Comparison of ENCODE assay signal across 25 mouse cellular contexts in genomic region chr16:92099598-92099997, GRCm38 (mm10). TPM values are rescaled to one million over a fixed set of nuclear protein-coding genes. Genes with fewer than 3 reads are reported as not detected.
DNase-seq lines count a peak whose midpoint lies in the region; ATAC-seq and TF ChIP-seq lines count a peak whose summit lies in the region.
"Had no signal": no experiment of that assay in that cellular context is flagged by ENCODE, and none has a peak within 500 bp of the region (broad histone marks: within the 10 kb centered on the region; RNA-seq: fewer than 3 reads in every experiment).

No protein-coding gene starts in this region.

- no peak for DNase-seq in forebrain, postnatal 0 days
- DNase-seq in forebrain, embryonic 14.5 days (ENCODE audit: low spot score) = no peak
- DNase-seq in kidney, adult 18-20 months = peak; percentile 3
- no peak for DNase-seq in neural tube, embryonic 10.5 days (ENCODE audit: extremely low spot score, low spot score)
- DNase-seq in lung, postnatal 25 days (ENCODE audit: low spot score) = no peak
- DNase-seq: adrenal gland, postnatal 25 days; cerebellum, adult 8-10 months; gastrocnemius, postnatal 25 days; heart, adult 2 months; kidney, postnatal 4 days; liver, postnatal 0 days had no signal

- no peak for ATAC-seq in forebrain, postnatal 0 days
- no peak for ATAC-seq in forebrain, embryonic 14.5 days
- ATAC-seq in kidney, embryonic 16.5 days (ENCODE audit: low FRiP score, low TSS enrichment) = no peak
- no peak for ATAC-seq in neural tube, embryonic 13.5 days (ENCODE audit: low read depth)
- ATAC-seq: intestine, postnatal 0 days; liver, postnatal 0 days; lung, postnatal 0 days had no signal

- TF ChIP-seq CTCF in forebrain, postnatal 0 days (IDR thresholded peaks at IDR 0.05; ENCODE audit: low read depth) = no peak

- peaks cover 5% of the 10 kb centered on the region; the same call in 1 of the 2 replicates for H3K36me3 ChIP-seq in forebrain, postnatal 0 days (ENCODE audit: insufficient read depth)
- H3K36me3 ChIP-seq in forebrain, embryonic 14.5 days (ENCODE audit: control insufficient read depth, insufficient read depth, low read length) = peaks cover 4% of the 10 kb centered on the region; the same call in 1 of the 2 replicates
- H3K36me3 ChIP-seq in kidney, embryonic 16.5 days (ENCODE audit: insufficient read depth, low read length) = peaks cover 9% of the 10 kb centered on the region
- H3K36me3 ChIP-seq in neural tube, embryonic 13.5 days = peaks cover 10% of the 10 kb centered on the region

- H3K4me1 ChIP-seq in forebrain, postnatal 0 days (ENCODE audit: insufficient read depth) = peaks cover 11% of the 10 kb centered on the region; the same call in 1 of the 2 replicates
- no peaks in the 10 kb centered on the region; the same call in 1 of the 2 replicates for H3K4me1 ChIP-seq in forebrain, embryonic 14.5 days (ENCODE audit: control insufficient read depth, insufficient read depth, low read length)
- peaks cover 14% of the 10 kb centered on the region for H3K4me1 ChIP-seq in kidney, embryonic 16.5 days (ENCODE audit: insufficient read depth, low read length)
- peaks cover 45% of the 10 kb centered on the region for H3K4me1 ChIP-seq in neural tube, embryonic 13.5 days (replicated peaks)

- H3K4me2 ChIP-seq in forebrain, postnatal 0 days (ENCODE audit: low read depth) = no peak overlapping the region
- no peak overlapping the region for H3K4me2 ChIP-seq in forebrain, embryonic 14.5 days (ENCODE audit: low read length)
- H3K4me2 ChIP-seq in kidney, embryonic 16.5 days (replicated peaks; ENCODE audit: low read depth, low read length) = no peak overlapping the region
- no peak overlapping the region for H3K4me2 ChIP-seq in neural tube, embryonic 13.5 days
- H3K4me2 ChIP-seq: embryonic facial prominence, embryonic 15.5 days; kidney, embryonic 15.5 days; liver, embryonic 11.5 days; midbrain, embryonic 12.5 days had no signal

- no peak overlapping the region for H3K9ac ChIP-seq in forebrain, postnatal 0 days
- no peak overlapping the region for H3K9ac ChIP-seq in forebrain, embryonic 14.5 days (ENCODE audit: low read length)
- no peak overlapping the region for H3K9ac ChIP-seq in kidney, embryonic 16.5 days (replicated peaks; ENCODE audit: low read length)
- no peak overlapping the region for H3K9ac ChIP-seq in neural tube, embryonic 13.5 days
- H3K9ac ChIP-seq: embryonic facial prominence, embryonic 15.5 days; kidney, embryonic 15.5 days; liver, postnatal 0 days; midbrain, embryonic 12.5 days had no signal

- no peak overlapping the region for H3K4me3 ChIP-seq in forebrain, postnatal 0 days (ENCODE audit: low read depth, low read length)
- H3K4me3 ChIP-seq in forebrain, embryonic 14.5 days (ENCODE audit: low read depth, low read length) = no peak overlapping the region
- H3K4me3 ChIP-seq in kidney, embryonic 16.5 days (ENCODE audit: low read length) = no peak overlapping the region
- no peak overlapping the region for H3K4me3 ChIP-seq in neural tube, embryonic 13.5 days
- H3K4me3 ChIP-seq: embryonic facial prominence, embryonic 15.5 days; heart, adult 2 months; kidney, embryonic 15.5 days; midbrain, embryonic 12.5 days had no signal

- 82% methylated on average over 16 of the region's 16 CpGs for WGBS in forebrain, postnatal 0 days
- 86% methylated on average over 16 of the region's 16 CpGs for WGBS in forebrain, embryonic 14.5 days
- WGBS in kidney, embryonic 16.5 days = 80% methylated on average over 16 of the region's 16 CpGs
- WGBS in neural tube, embryonic 13.5 days = 89% methylated on average over 16 of the region's 16 CpGs

- H3K27me3 ChIP-seq in forebrain, postnatal 0 days (ENCODE audit: insufficient read depth, low read length) = no peaks in the 10 kb centered on the region
- H3K27me3 ChIP-seq in forebrain, embryonic 14.5 days (replicated peaks; ENCODE audit: control insufficient read depth, insufficient read depth, low read length) = no peaks in the 10 kb centered on the region
- H3K27me3 ChIP-seq in kidney, embryonic 16.5 days (ENCODE audit: insufficient read depth, low read length) = no peaks in the 10 kb centered on the region
- H3K27me3 ChIP-seq in neural tube, embryonic 13.5 days = no peaks in the 10 kb centered on the region
- H3K27me3 ChIP-seq: embryonic facial prominence, embryonic 15.5 days; kidney, embryonic 15.5 days; midbrain, embryonic 12.5 days had no signal

- peak overlapping the region; percentile 66; the same call in 1 of the 2 replicates for H3K27ac ChIP-seq in forebrain, postnatal 0 days (ENCODE audit: low read depth, low read length)
- H3K27ac ChIP-seq in forebrain, embryonic 14.5 days (ENCODE audit: low read depth, low read length) = no peak overlapping the region
- H3K27ac ChIP-seq in kidney, embryonic 16.5 days (ENCODE audit: low read length) = no peak overlapping the region
- H3K27ac ChIP-seq in neural tube, embryonic 13.5 days (replicated peaks) = 0 out of 2 replicates have a peak overlapping the region, but pooled peaks have one; percentile 18
- H3K27ac ChIP-seq: embryonic facial prominence, embryonic 15.5 days; heart, adult 2 months; kidney, embryonic 15.5 days; stomach, postnatal 0 days had no signal

- H3K9me3 ChIP-seq in forebrain, postnatal 0 days (ENCODE audit: low read length) = no peaks in the 10 kb centered on the region
- no peaks in the 10 kb centered on the region for H3K9me3 ChIP-seq in forebrain, embryonic 14.5 days (replicated peaks; ENCODE audit: control insufficient read depth, low read length)
- no peaks in the 10 kb centered on the region for H3K9me3 ChIP-seq in kidney, embryonic 16.5 days (ENCODE audit: low read length)
- H3K9me3 ChIP-seq in neural tube, embryonic 13.5 days = no peaks in the 10 kb centered on the region
- H3K9me3 ChIP-seq: embryonic facial prominence, embryonic 15.5 days; kidney, embryonic 15.5 days; midbrain, embryonic 12.5 days had no signal

RNA-seq across cellular contexts. Expression of gene Slc5a3, which starts 41.5 kb away (rescaled TPM):
- 17.3 and 25.4 TPM in 2 replicates for total RNA-seq in forebrain, postnatal 0 days (2014; rRNA removed)
- polyA plus RNA-seq in forebrain, postnatal 0 days (2015; fragmentation: Nextera tagmentation; extraction: Ambion mirVana) = 3.8 and 8.1 TPM in 2 replicates
- 10.8 and 15.3 TPM in 2 replicates for polyA plus RNA-seq in forebrain, embryonic 14.5 days (2014; fragmentation: Nextera tagmentation; extraction: Ambion mirVana)
- 11.2 and 13.1 TPM in 2 replicates for polyA plus RNA-seq in kidney, embryonic 16.5 days (2015; fragmentation: Nextera tagmentation; extraction: Ambion mirVana)
- polyA plus RNA-seq in neural tube, embryonic 13.5 days (2015; fragmentation: Nextera tagmentation; extraction: Ambion mirVana) = 13.1 and 14.9 TPM in 2 replicates

RNA-seq across cellular contexts. Expression of gene Gm49711, which starts 41.5 kb away (rescaled TPM):
- 0.23 TPM in 1 of 2 replicates, not detected in the other for total RNA-seq in forebrain, postnatal 0 days (2014; rRNA removed)
- 0.82 and 0.92 TPM in 2 replicates for polyA plus RNA-seq in forebrain, postnatal 0 days (2015; fragmentation: Nextera tagmentation; extraction: Ambion mirVana)
- polyA plus RNA-seq in forebrain, embryonic 14.5 days (2014; fragmentation: Nextera tagmentation; extraction: Ambion mirVana) = 0.41 and 0.63 TPM in 2 replicates
- polyA plus RNA-seq in kidney, embryonic 16.5 days (2015; fragmentation: Nextera tagmentation; extraction: Ambion mirVana) = 0.15 TPM in 1 of 2 replicates, not detected in the other
- polyA plus RNA-seq in neural tube, embryonic 13.5 days (2015; fragmentation: Nextera tagmentation; extraction: Ambion mirVana) = 0.66 and 0.74 TPM in 2 replicates
- total RNA-seq: adrenal gland, postnatal 25 days; ES-E14; gastrocnemius, postnatal 25 days; heart, adult 2 months; heart, postnatal 25 days had no signal
- polyA plus RNA-seq: heart, adult 2 months; heart, embryonic 14.5 days; intestine, postnatal 0 days; limb, embryonic 11.5 days; liver, postnatal 0 days; midbrain, embryonic 12.5 days; small intestine, adult 2 months had no signal

RNA-seq across cellular contexts. Expression of gene Mrps6, which starts 41.5 kb away (rescaled TPM):
- 33.6 and 37.0 TPM in 2 replicates for total RNA-seq in forebrain, postnatal 0 days (2014; rRNA removed)
- polyA plus RNA-seq in forebrain, postnatal 0 days (2015; fragmentation: Nextera tagmentation; extraction: Ambion mirVana) = 143 and 157 TPM in 2 replicates
- 175 and 186 TPM in 2 replicates for polyA plus RNA-seq in forebrain, embryonic 14.5 days (2014; fragmentation: Nextera tagmentation; extraction: Ambion mirVana)
- polyA plus RNA-seq in kidney, embryonic 16.5 days (2015; fragmentation: Nextera tagmentation; extraction: Ambion mirVana) = 164 and 165 TPM in 2 replicates
- 167 and 182 TPM in 2 replicates for polyA plus RNA-seq in neural tube, embryonic 13.5 days (2015; fragmentation: Nextera tagmentation; extraction: Ambion mirVana)

Comparison
In these comparisons a context has a peak if more than half of its experiments do, and no peak if none do; other contexts are left out.
1. H3K27ac ChIP-seq: peak in forebrain, postnatal 0 days (single experiment) and neural tube, embryonic 13.5 days (single experiment); none in forebrain, embryonic 14.5 days (single experiment) and kidney, embryonic 16.5 days (single experiment).